Mouse (Mus musculus): Measurements from ENCODE around the gene Sorbs2. TPM values are rescaled to one million over a fixed set of nuclear protein-coding genes. Genes with fewer than 3 reads are reported as not detected.

The Sorbs2 gene
- polyA plus RNA-seq, 1 experiment from 2014 or later, result 13.3 TPM

GRCm38 (mm10) chr8:45658021-45658420, 150.4 kb downstream of the Sorbs2 start:
- H3K9ac ChIP-seq (replicated peaks), result no peak overlapping the region
- 66% methylated on average over 3 of the region's 3 CpGs for WGBS (ENCODE audit: insufficient replicate concordance)
- H3K36me3 ChIP-seq (replicated peaks; ENCODE audit: insufficient read depth, low read length), result no peaks in the 10 kb centered on the region; the same call in 1 of the 2 replicates
- H3K4me3 ChIP-seq (ENCODE audit: low read depth, low read length), result no peak overlapping the region
- no peak for ATAC-seq
- H3K27me3 ChIP-seq (ENCODE audit: insufficient read depth, low read length), result no peaks in the 10 kb centered on the region
- DNase-seq, result no peak
- no peak overlapping the region for H3K4me2 ChIP-seq (ENCODE audit: low read depth, low read length)
- no peak for TF ChIP-seq EP300 (IDR thresholded peaks at IDR 0.05; ENCODE audit: low read depth)
- no peak for TF ChIP-seq CTCF (IDR thresholded peaks at IDR 0.05; ENCODE audit: low read depth)
- no peak overlapping the region for H3K27ac ChIP-seq (ENCODE audit: low read depth)
- no peaks in the 10 kb centered on the region for H3K9me3 ChIP-seq (ENCODE audit: low read length)
- H3K4me1 ChIP-seq (ENCODE audit: insufficient read depth), result no peaks in the 10 kb centered on the region

DNA sequence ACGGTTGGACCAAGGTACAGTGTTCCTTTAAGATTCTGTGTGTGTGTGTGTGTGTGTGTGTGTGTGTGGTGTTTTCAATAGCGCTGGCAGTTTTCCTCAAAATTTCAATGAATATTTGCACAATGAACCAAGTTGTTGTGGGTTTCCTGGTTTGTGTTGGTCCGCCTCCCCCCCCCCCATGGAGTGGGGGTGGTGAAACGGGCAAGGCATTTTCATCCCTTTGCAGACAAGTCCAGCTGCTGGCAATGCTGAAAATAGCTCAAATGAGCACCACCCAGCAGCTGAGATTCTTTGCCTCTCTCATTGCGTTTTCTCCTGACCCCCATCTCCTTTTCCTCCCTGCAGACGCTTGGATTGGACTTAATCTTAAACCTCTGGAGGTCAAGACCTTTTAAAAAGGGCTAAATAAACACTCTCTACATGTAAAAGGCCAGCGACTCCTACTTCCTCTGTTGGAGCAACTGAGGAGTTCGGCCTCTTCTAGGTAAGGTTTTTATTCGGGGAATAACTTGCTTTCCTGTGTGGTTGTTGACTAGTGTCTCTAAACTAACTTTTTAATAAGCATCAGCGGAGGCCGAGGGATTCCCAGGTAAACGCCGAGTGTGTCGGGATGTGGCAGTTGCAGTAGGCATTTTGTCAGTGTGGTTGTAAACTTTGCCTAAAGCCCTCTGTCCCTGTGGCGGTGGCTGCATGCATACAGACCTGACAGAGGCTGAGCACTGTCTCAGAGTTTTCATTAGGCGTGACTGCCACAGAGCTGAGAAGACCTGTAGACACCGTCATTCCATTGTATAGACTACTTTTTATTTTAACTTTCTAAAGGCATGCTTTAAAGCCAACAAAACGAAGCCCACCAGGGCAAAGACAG, 151.1 kb downstream of the Sorbs2 start:
- no peak for TF ChIP-seq EP300 (IDR thresholded peaks at IDR 0.05; ENCODE audit: low read depth)
- no peak for TF ChIP-seq CTCF (IDR thresholded peaks at IDR 0.05; ENCODE audit: low read depth)
- no peaks in the 10 kb centered on the region; the same call in 1 of the 2 replicates for H3K36me3 ChIP-seq (replicated peaks; ENCODE audit: insufficient read depth, low read length)
- H3K4me2 ChIP-seq (ENCODE audit: low read depth, low read length), result no peak overlapping the region
- WGBS (ENCODE audit: insufficient replicate concordance), result 42% methylated on average over 18 of the region's 18 CpGs
- no peaks in the 10 kb centered on the region for H3K4me1 ChIP-seq (ENCODE audit: insufficient read depth)
- H3K27me3 ChIP-seq (ENCODE audit: insufficient read depth, low read length), result no peaks in the 10 kb centered on the region
- H3K9me3 ChIP-seq (ENCODE audit: low read length), result no peaks in the 10 kb centered on the region
- ATAC-seq (no peak), DNase-seq (no peak)
- H3K4me3 ChIP-seq (ENCODE audit: low read depth, low read length), result no peak overlapping the region
- no peak overlapping the region for H3K9ac ChIP-seq (replicated peaks)
- no peak overlapping the region for H3K27ac ChIP-seq (ENCODE audit: low read depth)

DNA sequence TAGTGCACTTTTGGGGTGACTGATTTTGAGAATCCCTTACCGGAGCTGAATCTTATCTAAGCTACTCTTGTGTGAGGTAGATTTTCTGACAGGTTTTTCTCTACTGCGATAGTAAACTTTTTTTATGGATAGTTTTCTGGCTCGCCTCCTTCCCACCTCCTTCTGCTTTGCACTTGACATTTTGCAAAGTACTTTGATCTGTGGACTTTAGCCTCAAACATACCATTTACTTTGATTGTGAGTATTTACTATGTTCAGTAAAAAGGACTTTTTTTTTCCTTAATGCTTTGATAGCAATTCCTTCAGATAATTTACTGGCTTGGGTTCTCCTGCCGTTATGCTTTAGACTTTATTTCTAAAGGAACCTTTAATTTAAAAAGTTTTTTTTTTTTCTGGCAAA, 151.9 kb downstream of the Sorbs2 start:
- Histone ChIP-seq H3K4me3 (ENCODE audit: low read depth, low read length) (no peak overlapping the region), H3K9ac (replicated peaks) (no peak overlapping the region), H3K36me3 (replicated peaks; ENCODE audit: insufficient read depth, low read length) (no peaks in the 10 kb centered on the region; the same call in 1 of the 2 replicates), H3K4me1 (ENCODE audit: insufficient read depth) (no peaks in the 10 kb centered on the region), H3K27me3 (ENCODE audit: insufficient read depth, low read length) (no peaks in the 10 kb centered on the region), H3K9me3 (ENCODE audit: low read length) (no peaks in the 10 kb centered on the region), H3K27ac (ENCODE audit: low read depth) (no peak overlapping the region), H3K4me2 (ENCODE audit: low read depth, low read length) (no peak overlapping the region)
- TF ChIP-seq CTCF (IDR thresholded peaks at IDR 0.05; ENCODE audit: low read depth), result no peak
- TF ChIP-seq EP300 (IDR thresholded peaks at IDR 0.05; ENCODE audit: low read depth), result no peak
- 67% methylated on average over 4 of the region's 4 CpGs for WGBS (ENCODE audit: insufficient replicate concordance)
- DNase-seq (no peak), ATAC-seq (no peak)

GRCm38 (mm10) chr8:45660570-45660969, 153.0 kb downstream of the Sorbs2 start:
- no peak for DNase-seq
- Histone ChIP-seq H3K27me3 (ENCODE audit: insufficient read depth, low read length) (no peaks in the 10 kb centered on the region), H3K4me3 (ENCODE audit: low read depth, low read length) (no peak overlapping the region), H3K4me2 (ENCODE audit: low read depth, low read length) (no peak overlapping the region), H3K36me3 (replicated peaks; ENCODE audit: insufficient read depth, low read length) (no peaks in the 10 kb centered on the region; the same call in 1 of the 2 replicates), H3K4me1 (ENCODE audit: insufficient read depth) (no peaks in the 10 kb centered on the region), H3K9me3 (ENCODE audit: low read length) (no peaks in the 10 kb centered on the region), H3K27ac (ENCODE audit: low read depth) (no peak overlapping the region), H3K9ac (replicated peaks) (no peak overlapping the region)
- ATAC-seq, result no peak
- WGBS (ENCODE audit: insufficient replicate concordance), result 41% methylated on average over 12 of the region's 12 CpGs
- TF ChIP-seq CTCF (IDR thresholded peaks at IDR 0.05; ENCODE audit: low read depth) (no peak), EP300 (IDR thresholded peaks at IDR 0.05; ENCODE audit: low read depth) (no peak)

GRCm38 (mm10) chr8:45661605-45662004, 154.0 kb downstream of the Sorbs2 start:
- Histone ChIP-seq H3K27ac (ENCODE audit: low read depth) (no peak overlapping the region), H3K9me3 (ENCODE audit: low read length) (no peaks in the 10 kb centered on the region), H3K27me3 (ENCODE audit: insufficient read depth, low read length) (no peaks in the 10 kb centered on the region), H3K4me2 (ENCODE audit: low read depth, low read length) (no peak overlapping the region), H3K9ac (replicated peaks) (no peak overlapping the region), H3K36me3 (replicated peaks; ENCODE audit: insufficient read depth, low read length) (no peaks in the 10 kb centered on the region; the same call in 1 of the 2 replicates), H3K4me1 (ENCODE audit: insufficient read depth) (no peaks in the 10 kb centered on the region), H3K4me3 (ENCODE audit: low read depth, low read length) (no peak overlapping the region)
- no peak for ATAC-seq
- 55% methylated on average over 4 of the region's 4 CpGs for WGBS (ENCODE audit: insufficient replicate concordance)
- no peak for DNase-seq
- TF ChIP-seq EP300 (IDR thresholded peaks at IDR 0.05; ENCODE audit: low read depth), result no peak
- TF ChIP-seq CTCF (IDR thresholded peaks at IDR 0.05; ENCODE audit: low read depth), result no peak

GRCm38 (mm10) chr8:45666221-45666620, 158.6 kb downstream of the Sorbs2 start:
- Histone ChIP-seq H3K4me1 (ENCODE audit: insufficient read depth) (no peaks in the 10 kb centered on the region), H3K27ac (ENCODE audit: low read depth) (no peak overlapping the region), H3K27me3 (ENCODE audit: insufficient read depth, low read length) (no peaks in the 10 kb centered on the region), H3K9ac (replicated peaks) (no peak overlapping the region), H3K9me3 (ENCODE audit: low read length) (no peaks in the 10 kb centered on the region), H3K4me3 (ENCODE audit: low read depth, low read length) (no peak overlapping the region), H3K4me2 (ENCODE audit: low read depth, low read length) (no peak overlapping the region), H3K36me3 (replicated peaks; ENCODE audit: insufficient read depth, low read length) (no peaks in the 10 kb centered on the region)
- TF ChIP-seq EP300 (IDR thresholded peaks at IDR 0.05; ENCODE audit: low read depth), result no peak
- TF ChIP-seq CTCF (IDR thresholded peaks at IDR 0.05; ENCODE audit: low read depth), result no peak
- WGBS (ENCODE audit: insufficient replicate concordance), result 86% methylated on average over 7 of the region's 7 CpGs
- ATAC-seq (no peak), DNase-seq (no peak)

Measured in liver, postnatal 0 days (tissue).